Comparison of ENCODE assay signal across 10 mouse cellular contexts in genomic region chr11:71937108-71937507, GRCm38 (mm10).
DNase-seq lines count a peak whose midpoint lies in the region; ATAC-seq lines count a peak whose summit lies in the region.
"Had no signal": no experiment of that assay in that cellular context is flagged by ENCODE, and none has a peak within 500 bp of the region (broad histone marks: within the 10 kb centered on the region; RNA-seq: fewer than 3 reads in every experiment).

No protein-coding gene starts in this region.

- H3K36me3 ChIP-seq in intestine, embryonic 14.5 days (ENCODE audit: control insufficient read depth, insufficient read depth, low read length) = no peaks in the 10 kb centered on the region
- no peaks in the 10 kb centered on the region for H3K36me3 ChIP-seq in intestine, embryonic 15.5 days
- H3K36me3 ChIP-seq in limb, embryonic 10.5 days = no peaks in the 10 kb centered on the region

- no peaks in the 10 kb centered on the region for H3K9me3 ChIP-seq in intestine, embryonic 14.5 days (ENCODE audit: control insufficient read depth, low read length)
- H3K9me3 ChIP-seq in intestine, embryonic 15.5 days = no peaks in the 10 kb centered on the region
- no peaks in the 10 kb centered on the region for H3K9me3 ChIP-seq in limb, embryonic 10.5 days (replicated peaks)

- no peak overlapping the region for H3K4me2 ChIP-seq in intestine, embryonic 14.5 days (ENCODE audit: low read length)
- no peak overlapping the region for H3K4me2 ChIP-seq in intestine, embryonic 15.5 days (replicated peaks)

- 36% methylated on average over 6 of the region's 6 CpGs for WGBS in intestine, embryonic 14.5 days
- 38% methylated on average over 6 of the region's 6 CpGs for WGBS in intestine, embryonic 15.5 days
- WGBS in limb, embryonic 10.5 days = 37% methylated on average over 6 of the region's 6 CpGs

- no peaks in the 10 kb centered on the region for H3K27me3 ChIP-seq in intestine, embryonic 14.5 days (replicated peaks; ENCODE audit: control insufficient read depth, insufficient read depth, low read length)
- H3K27me3 ChIP-seq in intestine, embryonic 15.5 days (replicated peaks) = no peaks in the 10 kb centered on the region
- no peaks in the 10 kb centered on the region for H3K27me3 ChIP-seq in limb, embryonic 10.5 days (ENCODE audit: low read depth, poor library complexity, severe bottlenecking)

- no peak overlapping the region for H3K27ac ChIP-seq in intestine, embryonic 14.5 days (ENCODE audit: low read depth)
- no peak overlapping the region for H3K27ac ChIP-seq in intestine, embryonic 15.5 days
- no peak overlapping the region for H3K27ac ChIP-seq in limb, embryonic 10.5 days

- ATAC-seq in intestine, embryonic 14.5 days (replicated peaks; ENCODE audit: low FRiP score, low TSS enrichment, low read depth) = no peak
- ATAC-seq in intestine, embryonic 15.5 days = no peak
- ATAC-seq in granulocyte monocyte progenitor cell, adult 5-6 weeks (replicated peaks; ENCODE audit: poor library complexity, severe bottlenecking) = no peak
- no peak for ATAC-seq in megakaryocyte progenitor cell, adult 5-6 weeks (replicated peaks; ENCODE audit: poor library complexity)
- ATAC-seq: forebrain, embryonic 14.5 days; inflammation-experienced regulatory T-cells, adult 6 months had no signal

- peak; percentile 69 for DNase-seq in intestine, embryonic 14.5 days (ENCODE audit: low spot score)
- DNase-seq in 3T3-L1 (ENCODE audit: low read depth, low spot score) = peak; percentile 9
- peak; percentile 47 for DNase-seq in NIH3T3 (ENCODE audit: low read depth)
- peak; percentile 72 for DNase-seq in limb, embryonic 10.5 days (ENCODE audit: low spot score)
- DNase-seq: cerebellum, postnatal 10 days had no signal

- no peak overlapping the region for H3K9ac ChIP-seq in intestine, embryonic 14.5 days (ENCODE audit: low read length)
- no peak overlapping the region for H3K9ac ChIP-seq in intestine, embryonic 15.5 days

- no peak overlapping the region for H3K4me3 ChIP-seq in intestine, embryonic 14.5 days (ENCODE audit: low read depth, low read length)
- no peak overlapping the region for H3K4me3 ChIP-seq in intestine, embryonic 15.5 days (replicated peaks)
- H3K4me3 ChIP-seq in limb, embryonic 10.5 days = no peak overlapping the region

- H3K4me1 ChIP-seq in intestine, embryonic 14.5 days (replicated peaks; ENCODE audit: control insufficient read depth, insufficient read depth, low read length) = no peaks in the 10 kb centered on the region
- no peaks in the 10 kb centered on the region for H3K4me1 ChIP-seq in intestine, embryonic 15.5 days (replicated peaks)
- H3K4me1 ChIP-seq in limb, embryonic 10.5 days = no peaks in the 10 kb centered on the region

Comparison
In these comparisons a context has a peak if more than half of its experiments do, and no peak if none do; other contexts are left out.
1. DNase-seq: peak in every context shown above with its lines; median percentile 72 in limb, embryonic 10.5 days; 69 in intestine, embryonic 14.5 days; 47 in NIH3T3; 9 in 3T3-L1.